Mouse (Mus musculus) kidney, postnatal 0 days (tissue): ENCODE measurements around the gene Gm10203. TPM values are rescaled to one million over a fixed set of nuclear protein-coding genes. Genes with fewer than 3 reads are reported as not detected.

Experiments
- ATAC-seq: fragments of 200-750 bp; cut with Nextera tagmentation; replicated peaks from 2 replicates; pipeline ENCODE4 v1.8.0; 2017; ENCODE audit warnings: low read depth, moderate number of reproducible peaks, moderate TSS enrichment, moderate library complexity; ENCODE audit not compliant: low FRiP score
- DNase-seq: peaks from one replicate; pipeline ENCODE4 v3.0.0-alpha.2; 2016; ENCODE audit warnings: low spot score
- H3K27ac ChIP-seq: fragments of 300-500 bp; sonication (generic); 2 replicates; pipeline ENCODE4 v1.5.1; 2014; ENCODE audit warnings: mild to moderate bottlenecking
- H3K27me3 ChIP-seq: fragments of 300-500 bp; sonication (generic); 2 replicates; pipeline ENCODE4 v1.6.1; 2014; ENCODE audit warnings: low read length, mixed read lengths; ENCODE audit not compliant: insufficient read depth
- H3K36me3 ChIP-seq: fragments of 300-500 bp; sonication (generic); 2 replicates; pipeline ENCODE4 v1.6.1; 2014; ENCODE audit warnings: low read length, mixed read lengths; ENCODE audit not compliant: insufficient read depth
- H3K4me1 ChIP-seq: fragments of 300-500 bp; sonication (generic); replicated peaks from 2 replicates; pipeline ENCODE4 v1.6.1; 2014; ENCODE audit warnings: antibody characterized with exemption, low read length, mixed read lengths; ENCODE audit not compliant: insufficient read depth
- H3K4me2 ChIP-seq: fragments of 300-500 bp; sonication (generic); 2 replicates; pipeline ENCODE4 v1.6.1; 2014; ENCODE audit warnings: mild to moderate bottlenecking, low read length, moderate library complexity, mixed read lengths
- H3K4me3 ChIP-seq: fragments of 300-500 bp; sonication (generic); replicated peaks from 2 replicates; pipeline ENCODE4 v1.5.1; 2014; ENCODE audit warnings: low read depth, low read length
- H3K9ac ChIP-seq: fragments of 300-500 bp; sonication (generic); 2 replicates; pipeline ENCODE4 v1.6.1; 2014; ENCODE audit warnings: low read depth, low read length
- H3K9me3 ChIP-seq: fragments of 300-500 bp; sonication (generic); replicated peaks from 2 replicates; pipeline ENCODE4 v1.6.1; 2016; ENCODE audit warnings: low read length, inconsistent platforms, mixed read lengths
- CTCF ChIP-seq: IDR thresholded peaks from 2 replicates; pipeline ENCODE4 v1.5.1; 2016; ENCODE audit warnings: antibody characterized with exemption, low read depth, mild to moderate bottlenecking, moderate library complexity
- WGBS: fragments of 180-500 bp; shearing (Covaris S2); extraction: QIAGEN DNeasy Blood & Tissue Kit; methylation state at CpG from one replicate; pipeline ENCODE4 v1.1.7; 2014; 5-methylcytosine and 5-hydroxymethylcytosine counted together
- polyA plus RNA-seq: library from polyadenylated mRNA; unstranded; fragments of >200 nt; fragmentation: Nextera tagmentation; extraction: Ambion mirVana; gene quantifications from 2 replicates; pipeline ENCODE4 v1.2.1, GENCODE M21; 2015

Gene Gm10203
- polyA plus RNA-seq, 1 experiment from 2014 or later = not detected

- no peaks in the 10 kb centered on the region for H3K36me3 ChIP-seq
- peak; percentile 95 for DNase-seq
- H3K27ac ChIP-seq = no peak overlapping the region
- no peaks in the 10 kb centered on the region for H3K27me3 ChIP-seq
- H3K4me1 ChIP-seq = peaks cover 12% of the 10 kb centered on the region; the same call in 1 of the 2 replicates
- 24% methylated on average over 5 of the region's 5 CpGs for WGBS
- no peak overlapping the region for H3K4me3 ChIP-seq
- H3K4me2 ChIP-seq = no peak overlapping the region
- H3K9me3 ChIP-seq = no peaks in the 10 kb centered on the region
- no peak overlapping the region for H3K9ac ChIP-seq
- peak; percentile 65; the same call in 1 of the 2 replicates for ATAC-seq
- peak; percentile 87 for TF ChIP-seq CTCF
These were observed 2.5 kb downstream of the Gm10203 start for GRCm38 (mm10) chr6:149132311-149133077.

DNA sequence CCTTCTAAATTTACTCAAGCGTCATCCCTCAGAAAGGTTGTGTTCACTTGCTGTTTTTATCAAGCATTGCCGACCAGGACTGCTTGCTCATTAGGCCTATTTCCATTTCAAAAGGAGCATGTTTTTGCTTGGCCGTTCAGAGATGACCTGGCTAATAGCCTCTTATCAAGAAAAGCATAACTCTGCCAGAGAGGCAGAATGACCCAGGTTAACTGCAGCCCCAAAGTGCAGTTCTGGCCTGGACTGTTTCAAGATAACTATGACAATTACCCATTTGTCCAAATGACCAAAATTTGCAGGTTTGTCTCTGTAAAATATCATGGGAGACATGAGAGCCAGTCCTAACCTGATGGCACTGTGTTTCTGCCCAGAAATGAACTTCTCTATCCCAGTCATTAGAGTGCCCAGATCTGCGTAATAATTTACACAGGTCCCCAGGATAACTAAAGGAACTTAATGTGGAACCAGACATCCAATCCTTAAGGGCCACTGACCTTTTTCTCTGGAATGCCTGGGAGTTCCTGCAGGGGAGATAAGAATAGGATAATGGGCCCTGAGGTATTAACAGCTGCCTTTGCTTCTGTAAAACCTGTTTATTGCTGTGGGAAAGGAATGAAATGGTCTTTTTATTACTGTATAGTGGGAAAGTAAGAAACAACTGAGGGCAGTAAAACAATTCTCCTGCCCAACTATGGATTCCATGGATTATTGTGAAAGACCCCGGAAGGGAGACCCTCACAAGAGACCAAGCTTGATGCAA is 4.6 kb downstream of the Gm10203 start:
- H3K4me3 ChIP-seq = no peak overlapping the region
- H3K4me1 ChIP-seq = peaks cover 12% of the 10 kb centered on the region; the same call in 1 of the 2 replicates
- no peaks in the 10 kb centered on the region for H3K27me3 ChIP-seq
- peak overlapping the region; percentile 54; the same call in 1 of the 2 replicates for H3K27ac ChIP-seq
- no peak for ATAC-seq
- no peak overlapping the region for H3K9ac ChIP-seq
- no peak overlapping the region for H3K4me2 ChIP-seq
- 9% methylated on average over 5 of the region's 5 CpGs for WGBS
- TF ChIP-seq CTCF = no peak
- H3K36me3 ChIP-seq = no peaks in the 10 kb centered on the region
- H3K9me3 ChIP-seq = no peaks in the 10 kb centered on the region
- DNase-seq = no peak

DNA sequence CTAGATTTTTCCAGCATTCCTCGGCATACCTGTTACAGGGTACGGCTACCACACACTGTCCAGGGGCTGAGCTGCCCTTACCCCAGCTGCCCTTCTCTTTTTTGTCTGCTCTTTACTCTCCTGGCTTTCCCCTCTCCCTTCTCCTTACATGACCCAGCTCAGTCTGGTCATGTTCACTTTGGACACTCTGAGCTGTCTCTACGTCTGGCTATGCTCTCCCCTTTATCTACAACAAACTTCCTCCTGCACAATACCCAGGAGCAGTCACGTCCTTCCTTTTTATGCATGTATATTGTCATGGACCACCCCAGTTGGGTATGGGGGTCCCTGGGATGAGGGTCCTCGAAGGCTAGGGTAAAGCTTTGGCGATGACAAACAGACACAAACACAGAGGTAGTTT is 5.7 kb downstream of the Gm10203 start:
- Histone ChIP-seq H3K4me1 (peaks cover 12% of the 10 kb centered on the region; the same call in 1 of the 2 replicates), H3K36me3 (no peaks in the 10 kb centered on the region), H3K27me3 (no peaks in the 10 kb centered on the region), H3K4me3 (no peak overlapping the region), H3K9ac (no peak overlapping the region), H3K9me3 (no peaks in the 10 kb centered on the region), H3K27ac (no peak overlapping the region), H3K4me2 (no peak overlapping the region)
- no peak for TF ChIP-seq CTCF
- no peak for DNase-seq
- 77% methylated on average over 6 of the region's 6 CpGs for WGBS
- no peak for ATAC-seq

DNA sequence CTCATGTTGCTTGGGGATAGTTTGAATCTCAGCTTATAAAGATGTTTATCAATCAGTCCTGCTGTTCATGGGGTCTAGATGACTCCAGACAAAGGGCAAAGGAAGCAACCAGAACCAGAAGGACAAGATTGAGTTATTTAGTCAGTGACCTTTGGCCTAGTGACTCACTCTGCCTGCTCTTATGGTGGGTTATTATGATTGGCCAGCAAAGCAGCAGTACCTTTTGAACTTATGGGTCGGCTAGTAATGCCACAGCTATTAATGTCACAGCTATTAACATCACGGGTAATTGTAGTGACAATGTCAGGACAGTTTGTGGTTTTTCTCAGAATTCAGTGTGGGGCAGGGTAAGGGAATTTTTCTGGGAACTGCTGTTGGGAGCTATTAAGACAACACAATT is 8.0 kb downstream of the Gm10203 start:
- Histone ChIP-seq H3K4me1 (peaks cover 12% of the 10 kb centered on the region; the same call in 1 of the 2 replicates), H3K4me3 (no peak overlapping the region), H3K4me2 (no peak overlapping the region), H3K36me3 (no peaks in the 10 kb centered on the region), H3K27ac (no peak overlapping the region), H3K27me3 (no peaks in the 10 kb centered on the region), H3K9ac (no peak overlapping the region), H3K9me3 (no peaks in the 10 kb centered on the region)
- ATAC-seq (no peak), DNase-seq (no peak)
- 39% methylated on average over 2 of the region's 2 CpGs for WGBS
- TF ChIP-seq CTCF = no peak

GRCm38 (mm10) chr6:149139011-149139410 is 9.0 kb downstream of the Gm10203 start:
- Histone ChIP-seq H3K36me3 (0 out of 2 replicates have a peak, but pooled peaks cover under 1% of the 10 kb centered on the region), H3K9me3 (no peaks in the 10 kb centered on the region), H3K27ac (no peak overlapping the region), H3K27me3 (no peaks in the 10 kb centered on the region), H3K4me1 (peaks cover 9% of the 10 kb centered on the region; the same call in 1 of the 2 replicates), H3K4me2 (no peak overlapping the region), H3K4me3 (no peak overlapping the region), H3K9ac (no peak overlapping the region)
- ATAC-seq (no peak), DNase-seq (no peak)
- no peak for TF ChIP-seq CTCF
- WGBS = 96% methylated on average over 3 of the region's 3 CpGs

- Histone ChIP-seq H3K27me3 (no peaks in the 10 kb centered on the region), H3K4me1 (peaks cover 7% of the 10 kb centered on the region; the same call in 1 of the 2 replicates), H3K36me3 (0 out of 2 replicates have a peak, but pooled peaks cover 4% of the 10 kb centered on the region), H3K4me2 (no peak within 1 kb of the TSS), H3K4me3 (no peak within 1 kb of the TSS), H3K9ac (no peak within 1 kb of the TSS), H3K27ac (no peak within 1 kb of the TSS), H3K9me3 (no peaks in the 10 kb centered on the region)
- 79% methylated on average over 1 of the region's 1 CpGs for WGBS
- ATAC-seq (no peak), DNase-seq (no peak)
- no peak for TF ChIP-seq CTCF
These were observed 9.5 kb downstream of the Gm10203 start, which contains the start of gene Etfbkmt for GRCm38 (mm10) chr6:149139471-149139870. Gene Etfbkmt (plus strand): TSS chr6:149139849.
